Mouse (Mus musculus) frontal cortex, postnatal 14 days (tissue): ENCODE measurements around the gene 4921524J17Rik.

ENCODE experiments used
- DNase-seq, 2 experiments: peaks; one replicate each; pipeline ENCODE4 v3.0.0; 2022; ENCODE audit warnings: low spot score in 2 of 2

4921524J17Rik gene

DNA sequence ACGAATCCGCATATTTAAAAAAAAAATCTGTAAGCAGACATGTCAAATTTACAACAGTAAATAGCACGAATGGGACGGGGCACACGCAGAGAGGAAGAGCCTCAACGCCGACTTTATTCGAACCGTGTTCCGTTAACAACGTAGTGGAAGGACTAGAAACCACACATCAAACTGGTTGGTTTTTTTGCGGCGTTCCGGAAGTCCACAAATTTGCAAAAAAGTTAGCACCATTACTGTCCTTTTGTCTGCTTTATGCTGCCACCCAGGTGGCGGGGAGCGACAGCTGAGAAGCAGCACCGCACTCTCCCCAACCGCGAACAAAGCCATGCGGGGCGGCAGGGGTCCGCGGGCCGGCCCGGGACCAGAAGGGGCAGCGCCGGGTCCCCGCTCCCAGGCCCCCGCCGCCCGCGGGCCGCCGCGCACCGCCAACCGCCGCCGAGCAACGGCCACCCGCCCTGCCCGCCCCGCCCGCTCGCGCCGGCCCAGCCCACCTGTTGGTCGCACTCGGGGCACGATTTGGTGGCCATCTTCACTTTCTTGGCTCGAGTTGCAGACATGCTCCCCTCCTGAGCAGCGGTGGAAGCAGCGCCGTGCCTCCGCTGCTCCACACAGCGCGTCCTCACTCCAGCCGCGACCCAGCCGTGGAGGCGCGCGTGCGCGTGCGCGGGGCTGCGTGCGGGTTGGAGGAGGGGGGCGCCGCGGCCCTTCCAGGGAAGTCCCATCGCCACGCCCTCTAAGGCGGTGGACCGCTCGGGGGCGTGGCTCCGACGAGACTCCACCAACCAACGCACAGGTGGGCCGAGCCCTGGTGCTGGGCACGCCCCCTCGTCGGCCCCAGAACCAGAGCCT lies at the start of gene 4921524J17Rik:
Gene 4921524J17Rik (minus strand): TSS at position 666 of the 849 bp plus-strand sequence.
- peak; percentile 94 to 96 for DNase-seq

DNA sequence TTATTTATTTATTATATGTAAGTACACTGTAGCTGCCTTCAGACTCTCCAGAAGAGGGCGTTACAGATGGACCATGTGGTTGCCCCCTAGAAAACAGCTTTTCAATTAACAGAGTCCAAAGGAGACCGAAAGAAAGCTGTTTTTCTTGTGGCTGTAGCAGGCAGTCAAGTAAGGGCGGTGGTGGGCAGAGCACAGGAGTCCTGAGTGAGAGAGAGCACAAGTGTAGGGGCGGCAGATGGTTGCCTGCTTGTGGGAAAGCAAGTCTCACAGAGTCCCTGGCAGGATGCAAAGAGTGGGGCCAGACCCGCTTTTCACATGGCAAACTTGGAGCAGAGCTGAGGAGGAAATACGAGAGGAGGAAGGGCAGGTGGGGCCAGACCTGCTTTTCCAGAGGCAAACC lies 49.8 kb upstream of the 4921524J17Rik start:
- DNase-seq, result no peak

DNA sequence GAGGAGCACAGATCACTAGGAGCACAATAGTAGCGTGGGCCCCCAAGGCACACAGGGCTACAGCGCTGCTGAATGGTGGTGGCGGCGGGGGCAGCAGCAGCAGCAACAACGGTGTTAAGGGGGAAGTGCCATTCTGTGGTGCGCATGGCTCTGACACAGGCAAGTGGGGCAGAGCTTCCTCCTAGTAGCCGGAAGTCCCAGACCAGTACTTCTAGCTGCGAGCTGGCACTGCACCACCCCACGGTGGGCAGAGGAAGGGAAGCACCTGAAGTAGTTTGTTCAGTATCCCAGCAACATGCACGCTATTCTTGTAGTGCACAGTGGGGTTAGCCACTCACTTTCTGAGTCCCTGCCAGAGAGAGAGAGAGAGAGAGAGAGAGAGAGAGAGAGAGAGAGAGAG lies 49.3 kb upstream of the 4921524J17Rik start:
- no peak for DNase-seq

DNA sequence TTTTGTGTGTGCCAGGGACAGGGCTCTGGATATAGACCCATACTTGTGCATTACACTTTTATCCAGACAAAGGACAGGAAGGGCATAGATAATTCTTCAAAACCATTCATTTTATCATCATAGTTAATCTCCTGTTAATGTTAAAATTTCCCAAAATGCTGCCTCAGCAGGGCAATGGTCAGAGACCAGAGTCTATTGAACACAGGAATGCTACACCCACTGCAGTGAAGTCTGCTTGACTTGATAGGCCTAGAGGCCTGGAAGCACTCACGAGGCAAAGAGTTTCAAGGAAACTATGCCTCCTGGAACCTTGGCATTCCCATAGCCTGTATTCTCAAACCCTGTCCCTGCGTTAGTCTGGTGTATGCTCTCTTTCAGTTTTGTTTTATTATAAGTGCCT lies 47.1 kb upstream of the 4921524J17Rik start:
- DNase-seq, result no peak

DNA sequence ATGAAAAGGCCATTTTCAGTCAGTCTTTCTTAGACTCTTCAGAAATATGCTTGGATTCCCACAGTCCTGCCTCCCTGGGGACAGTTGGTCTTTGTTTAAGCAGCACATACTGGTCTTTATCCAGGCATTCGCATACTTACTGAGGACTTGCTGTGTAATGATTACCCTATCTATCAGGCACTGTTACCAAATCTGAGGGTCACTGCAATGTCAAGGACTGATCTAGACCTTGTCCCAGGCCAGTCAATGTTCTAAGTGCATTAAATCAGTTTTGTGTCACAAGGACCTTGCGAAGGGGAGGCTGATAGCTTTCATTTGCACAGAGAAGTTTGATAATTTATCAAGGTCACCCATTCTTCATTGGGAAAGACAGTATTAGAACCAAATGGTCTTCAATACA lies 45.8 kb upstream of the 4921524J17Rik start:
- DNase-seq, result no peak

DNA sequence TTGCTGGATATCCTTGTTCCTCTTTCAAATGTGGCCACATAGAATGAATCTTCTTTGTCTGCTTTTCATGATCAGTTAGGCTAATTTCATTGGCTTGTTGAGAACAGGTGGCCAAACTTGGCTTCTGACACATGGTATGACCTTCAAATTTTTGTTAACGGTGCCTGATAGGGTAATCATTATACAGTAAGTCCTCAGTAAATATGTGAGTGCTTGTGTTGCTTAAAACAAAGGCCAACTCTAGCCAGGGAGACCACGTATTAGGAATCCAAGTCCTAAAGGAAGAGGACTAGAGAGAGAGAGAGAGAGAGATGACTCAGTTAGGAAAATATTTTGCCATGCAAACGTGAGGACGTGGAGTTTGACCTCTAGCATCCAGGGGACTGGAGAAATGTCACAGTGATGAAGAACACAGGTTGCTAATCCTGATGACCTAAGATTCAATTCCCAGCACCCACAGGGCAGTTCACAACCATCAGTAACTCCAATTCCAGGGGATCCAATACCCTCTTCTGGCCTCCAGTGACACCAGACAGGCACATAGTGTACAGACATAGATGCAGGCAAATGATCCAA lies 44.4 kb upstream of the 4921524J17Rik start:
- DNase-seq, result no peak

- DNase-seq, result no peak
Observed at GRCm38 (mm10) chr8:85474924-85475323, 42.3 kb upstream of the 4921524J17Rik start.

GRCm38 (mm10) chr8:85473246-85473645 lies 40.6 kb upstream of the 4921524J17Rik start:
- DNase-seq, result no peak

DNA sequence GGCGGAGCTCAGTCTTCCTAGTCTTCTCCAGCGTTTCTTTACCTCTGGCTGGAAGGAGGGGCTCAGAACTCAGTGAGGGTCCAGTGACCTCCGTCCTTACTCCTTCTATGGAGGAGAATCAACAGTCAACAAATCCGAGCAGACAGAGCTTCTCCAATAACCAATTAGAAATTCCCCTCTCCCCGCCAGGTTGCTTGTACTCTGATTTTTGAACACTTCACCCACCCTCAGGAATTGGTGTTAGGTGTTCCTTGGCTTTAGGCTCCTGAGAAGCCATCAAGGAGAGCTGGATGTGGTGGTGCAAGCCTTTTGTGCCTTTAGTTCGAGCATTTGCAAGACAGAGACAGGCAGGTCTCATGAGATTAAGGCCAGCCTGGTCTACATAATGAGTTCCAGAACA lies 40.2 kb upstream of the 4921524J17Rik start:
- DNase-seq, result no peak

DNA sequence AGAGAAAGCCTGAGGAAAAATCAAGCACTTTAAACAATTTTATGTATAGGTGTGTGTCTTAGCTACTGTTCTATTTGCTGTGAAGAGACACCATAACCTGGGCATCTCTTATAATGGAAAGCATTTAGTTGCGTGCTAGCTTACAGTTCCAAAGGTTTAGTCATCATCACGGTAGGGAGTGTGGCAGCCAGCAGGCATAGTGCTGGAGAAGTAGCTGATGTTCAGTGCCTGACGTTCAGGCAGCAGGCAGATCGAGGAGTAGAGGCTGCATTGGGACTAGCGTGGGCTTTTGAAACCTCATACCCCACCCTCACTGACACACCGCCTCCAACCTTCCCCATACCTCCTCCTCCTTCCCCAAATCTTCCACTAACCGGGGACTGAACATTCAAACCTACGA lies 38.1 kb upstream of the 4921524J17Rik start:
- no peak for DNase-seq

- no peak for DNase-seq
Observed at GRCm38 (mm10) chr8:85466056-85466455, 33.4 kb upstream of the 4921524J17Rik start.

GRCm38 (mm10) chr8:85464316-85464715 lies 31.7 kb upstream of the 4921524J17Rik start:
- DNase-seq, result no peak

DNA sequence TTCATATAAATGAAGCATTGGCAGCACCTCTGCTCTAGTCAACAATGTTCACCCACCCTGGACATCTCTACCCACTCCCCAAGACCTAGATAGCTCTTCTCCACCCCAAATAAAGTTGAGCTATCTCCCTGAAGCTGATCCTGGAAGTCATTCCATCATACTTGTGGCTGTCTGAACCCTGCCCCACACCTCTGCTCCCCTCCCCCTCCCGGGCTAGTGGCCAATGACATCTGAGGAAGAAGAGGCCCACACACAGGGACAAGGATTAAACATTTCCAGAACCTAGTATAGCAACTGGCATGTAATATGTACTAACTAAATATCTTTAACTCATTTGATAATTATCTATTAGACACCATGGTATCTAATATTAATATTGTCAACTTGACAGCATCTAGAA lies 29.8 kb upstream of the 4921524J17Rik start:
- no peak for DNase-seq

- no peak for DNase-seq
Observed at GRCm38 (mm10) chr8:85461377-85461776, 28.7 kb upstream of the 4921524J17Rik start.

DNA sequence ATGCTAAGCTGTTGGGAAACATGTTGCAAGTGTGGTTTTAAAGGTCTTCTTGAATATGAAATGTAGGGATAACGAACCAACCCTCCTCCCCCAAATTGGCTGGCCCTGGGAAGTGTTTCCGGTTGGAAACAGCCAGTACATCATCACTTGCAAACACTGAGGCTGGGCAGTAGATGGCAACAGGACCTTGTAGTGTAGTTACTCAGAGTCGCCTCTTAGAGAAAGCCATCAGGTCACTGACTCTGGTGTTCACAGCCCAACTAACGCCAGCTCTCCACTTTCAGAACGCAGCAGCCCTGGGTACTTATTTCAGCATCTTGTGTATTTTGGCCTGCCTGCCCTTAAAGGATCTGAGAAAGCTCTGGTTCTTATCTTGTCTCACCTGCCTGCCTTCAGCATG lies 28.2 kb upstream of the 4921524J17Rik start:
- no peak for DNase-seq

DNA sequence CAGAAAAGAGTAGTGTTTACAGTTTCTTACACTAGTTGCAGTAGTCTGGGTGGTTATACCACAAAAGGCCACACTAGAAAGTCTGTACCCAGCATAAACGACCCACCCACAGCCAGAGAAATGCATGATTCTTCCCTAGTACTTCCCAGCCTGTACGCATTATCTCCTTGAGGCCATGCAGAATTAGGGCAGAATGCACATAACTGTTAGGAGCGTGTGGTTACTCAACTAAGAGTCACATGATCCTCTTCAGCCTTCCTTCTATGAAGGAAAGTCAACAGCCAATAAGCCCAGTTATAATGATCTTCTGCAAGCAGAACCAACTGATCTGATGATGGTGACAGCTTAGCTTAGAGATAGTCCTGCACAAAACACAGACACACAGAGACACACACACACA lies 26.9 kb upstream of the 4921524J17Rik start:
- no peak for DNase-seq

GRCm38 (mm10) chr8:85456536-85456935 lies 23.9 kb upstream of the 4921524J17Rik start:
- peak in 1 of 2 experiments; percentile 48 for DNase-seq

DNA sequence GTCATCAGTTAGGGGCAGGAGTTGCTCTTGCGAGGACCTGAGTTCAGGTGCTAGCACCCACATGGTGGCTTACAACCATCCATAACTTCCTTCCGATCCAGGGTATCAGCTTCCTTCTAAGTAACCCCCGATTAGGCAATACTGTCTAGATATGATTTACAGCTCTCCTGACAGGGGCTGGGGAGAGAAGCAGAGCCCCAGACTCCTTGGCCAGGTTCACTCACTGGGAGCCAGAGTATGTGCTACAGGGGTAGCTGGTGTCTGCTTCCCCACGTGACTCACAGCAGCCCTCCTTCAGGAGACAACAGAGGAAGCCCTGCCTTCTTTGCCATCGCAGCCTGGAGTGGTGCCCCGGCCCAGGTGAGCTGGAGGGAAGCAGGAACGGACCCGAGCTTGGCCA lies 22.1 kb upstream of the 4921524J17Rik start:
- no peak for DNase-seq

- no peak for DNase-seq
Observed at GRCm38 (mm10) chr8:85453256-85453655, 20.6 kb upstream of the 4921524J17Rik start.

- DNase-seq, result no peak
Observed at GRCm38 (mm10) chr8:85452328-85452727, 19.7 kb upstream of the 4921524J17Rik start.

GRCm38 (mm10) chr8:85450335-85450734 lies 17.7 kb upstream of the 4921524J17Rik start:
- no peak for DNase-seq

DNA sequence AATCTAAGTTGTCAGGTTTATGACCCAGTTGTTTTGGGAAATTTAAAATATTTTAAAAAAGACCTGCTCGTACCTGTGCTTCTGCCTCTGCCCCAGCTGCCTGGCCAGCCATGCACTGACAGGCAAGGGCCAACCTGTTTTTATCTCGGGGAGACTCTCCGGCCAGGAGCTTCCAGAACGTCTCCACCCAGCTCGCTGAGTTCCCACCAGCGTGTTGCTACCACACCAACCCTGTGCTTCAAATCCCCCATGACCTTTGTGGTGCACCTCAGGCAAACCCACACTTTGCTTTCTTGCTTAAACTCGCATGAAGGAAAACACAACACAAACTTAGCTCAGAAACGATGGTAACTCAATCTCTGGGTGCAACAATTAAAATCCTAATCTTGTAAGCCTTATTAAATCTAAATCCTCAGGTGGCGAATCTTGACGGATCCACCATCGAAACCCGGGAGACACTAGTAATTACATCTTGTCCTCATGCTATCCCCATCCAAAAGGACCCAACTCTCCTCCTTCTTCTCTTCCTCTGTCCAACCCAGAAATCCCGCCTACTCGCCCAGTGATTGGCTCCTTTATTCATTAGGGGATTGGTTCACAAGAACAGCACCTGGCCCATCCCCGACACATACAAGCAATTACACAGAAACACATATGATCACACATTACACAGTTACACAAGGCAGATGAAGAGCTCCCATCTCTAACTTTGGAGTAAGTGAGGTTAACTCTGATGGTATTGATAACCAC lies 13.5 kb upstream of the 4921524J17Rik start:
- DNase-seq, result no peak

DNA sequence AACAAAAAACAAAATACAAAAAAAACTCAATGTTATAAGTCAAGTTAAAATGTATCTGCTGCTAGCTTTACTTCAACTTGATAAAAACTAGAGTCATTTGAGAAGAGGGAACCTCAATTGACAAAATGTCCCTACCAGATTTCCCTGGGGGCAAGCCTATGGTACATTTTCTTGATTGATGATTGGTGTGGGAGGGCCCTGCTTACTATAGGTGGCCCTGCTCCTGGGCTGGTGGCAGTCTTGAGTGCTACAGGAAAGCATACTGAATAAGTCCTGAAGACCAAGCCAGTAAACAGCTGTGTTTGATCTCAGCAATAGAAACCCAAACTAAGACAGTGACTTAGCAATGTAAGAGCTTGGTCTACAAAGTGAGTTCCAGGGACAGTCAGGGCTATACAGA lies 11.5 kb upstream of the 4921524J17Rik start:
- DNase-seq, result no peak
